Mouse (Mus musculus) adipocyte (in vitro differentiated cells): ENCODE data around the gene Zfp982.

ENCODE experiments used
- DNase-seq: peaks from one replicate; pipeline ENCODE4 v3.0.0-alpha.2; 2016; ENCODE audit warnings: low spot score

Gene Zfp982

GRCm38 (mm10) chr4:147559096-147559495, 66.9 kb downstream of the Zfp982 start:
- peak; percentile 30 for DNase-seq
